Comparison of ENCODE assay signal across 8 mouse cellular contexts in genomic region chr3:108082251-108082875, GRCm38 (mm10). TPM values are rescaled to one million over a fixed set of nuclear protein-coding genes. Genes with fewer than 3 reads are reported as not detected.
DNase-seq lines count a peak whose midpoint lies in the region; ATAC-seq and TF ChIP-seq lines count a peak whose summit lies in the region.

No protein-coding gene starts in this region.

- peak overlapping the region; percentile 12 for H3K4me2 ChIP-seq in lung, embryonic 15.5 days
- H3K4me2 ChIP-seq in lung, postnatal 0 days (replicated peaks; ENCODE audit: low read depth, low read length) = no peak overlapping the region
- peak overlapping the region; percentile 83 for H3K4me2 ChIP-seq in liver, embryonic 11.5 days

- ATAC-seq in lung, embryonic 15.5 days (ENCODE audit: borderline replicate concordance, extremely low read depth, low FRiP score, low TSS enrichment) = no peak
- ATAC-seq in lung, postnatal 0 days = no peak
- no peak for ATAC-seq in liver, embryonic 11.5 days (replicated peaks; ENCODE audit: low FRiP score)

- no peaks in the 10 kb centered on the region for H3K9me3 ChIP-seq in lung, embryonic 15.5 days
- no peaks in the 10 kb centered on the region for H3K9me3 ChIP-seq in lung, postnatal 0 days (ENCODE audit: low read length)
- H3K9me3 ChIP-seq in liver, embryonic 11.5 days (ENCODE audit: control insufficient read depth, low read length) = no peaks in the 10 kb centered on the region

- DNase-seq in embryo, embryonic 10.5 days (ENCODE audit: low spot score) = peak; percentile 30
- no peak for DNase-seq in embryo, embryonic 9.5 days (ENCODE audit: extremely low spot score)
- no peak for DNase-seq in lung, postnatal 0 days (ENCODE audit: low spot score)
- no peak for DNase-seq in liver, embryonic 11.5 days (ENCODE audit: low spot score)
- peak; percentile 77 for DNase-seq in retina, postnatal 1 day
- no peak for DNase-seq in frontal cortex, postnatal 25 days (ENCODE audit: low spot score in 2 of 2)
- no peak for DNase-seq in natural killer cell, adult 2 months (ENCODE audit: low spot score in 2 of 2)

- H3K36me3 ChIP-seq in lung, embryonic 15.5 days = peaks cover 21% of the 10 kb centered on the region
- H3K36me3 ChIP-seq in lung, postnatal 0 days (ENCODE audit: insufficient read depth, low read length) = no peaks in the 10 kb centered on the region
- H3K36me3 ChIP-seq in liver, embryonic 11.5 days (ENCODE audit: control insufficient read depth, insufficient read depth, low read length) = peaks cover 32% of the 10 kb centered on the region

- 0 out of 2 replicates have a peak overlapping the region, but pooled peaks have one; percentile 8 for H3K9ac ChIP-seq in lung, embryonic 15.5 days
- H3K9ac ChIP-seq in lung, postnatal 0 days (replicated peaks; ENCODE audit: low read depth) = no peak overlapping the region
- H3K9ac ChIP-seq in liver, embryonic 11.5 days (ENCODE audit: low read depth, low read length) = peak overlapping the region; percentile 97

- 43% methylated on average over 1 of the region's 1 CpGs for WGBS in lung, embryonic 15.5 days
- WGBS in lung, postnatal 0 days = 45% methylated on average over 1 of the region's 1 CpGs
- WGBS in liver, embryonic 11.5 days = 67% methylated on average over 1 of the region's 1 CpGs

- H3K27me3 ChIP-seq in lung, embryonic 15.5 days = no peaks in the 10 kb centered on the region
- no peaks in the 10 kb centered on the region for H3K27me3 ChIP-seq in lung, postnatal 0 days (replicated peaks; ENCODE audit: insufficient read depth, low read length)
- H3K27me3 ChIP-seq in liver, embryonic 11.5 days (replicated peaks; ENCODE audit: control insufficient read depth, insufficient read depth, low read length) = no peaks in the 10 kb centered on the region

- H3K27ac ChIP-seq in lung, embryonic 15.5 days = peak overlapping the region; percentile 32; the same call in 1 of the 2 replicates
- no peak overlapping the region for H3K27ac ChIP-seq in lung, postnatal 0 days (ENCODE audit: low read length)
- H3K27ac ChIP-seq in liver, embryonic 11.5 days (ENCODE audit: low read depth, low read length) = peak overlapping the region; percentile 50; the same call in 1 of the 2 replicates

- TF ChIP-seq CTCF in lung, postnatal 0 days (IDR thresholded peaks at IDR 0.05) = no peak

- TF ChIP-seq EP300 in lung, postnatal 0 days (IDR thresholded peaks at IDR 0.05) = no peak

- H3K4me1 ChIP-seq in lung, embryonic 15.5 days = peaks cover 43% of the 10 kb centered on the region
- peaks cover 14% of the 10 kb centered on the region; the same call in 1 of the 2 replicates for H3K4me1 ChIP-seq in lung, postnatal 0 days (ENCODE audit: insufficient read depth, low read depth, low read length)
- peaks cover 38% of the 10 kb centered on the region for H3K4me1 ChIP-seq in liver, embryonic 11.5 days (replicated peaks; ENCODE audit: control insufficient read depth, insufficient read depth, low read length)

- H3K4me3 ChIP-seq in lung, embryonic 15.5 days = no peak overlapping the region
- no peak overlapping the region for H3K4me3 ChIP-seq in lung, postnatal 0 days (ENCODE audit: low read depth, low read length)
- peak overlapping the region; percentile 92 for H3K4me3 ChIP-seq in liver, embryonic 11.5 days (ENCODE audit: low read depth, low read length)

RNA-seq across cellular contexts. Expression of gene Ampd2, which starts 4.1 kb away (rescaled TPM):
- polyA plus RNA-seq in lung, embryonic 15.5 days (2015; fragmentation: Nextera tagmentation; extraction: Ambion mirVana) = 38.1 and 38.4 TPM in 2 replicates
- polyA plus RNA-seq in lung, postnatal 0 days (2015; fragmentation: Nextera tagmentation; extraction: Ambion mirVana) = 11.6 and 12.6 TPM in 2 replicates
- 119 and 123 TPM in 2 replicates for polyA plus RNA-seq in liver, embryonic 11.5 days (2014; fragmentation: Nextera tagmentation; extraction: Ambion mirVana)

RNA-seq across cellular contexts. Expression of gene Gnat2, which starts 10.2 kb away (rescaled TPM):
- 0.48 and 0.96 TPM in 2 replicates for polyA plus RNA-seq in lung, embryonic 15.5 days (2015; fragmentation: Nextera tagmentation; extraction: Ambion mirVana)
- polyA plus RNA-seq in lung, postnatal 0 days (2015; fragmentation: Nextera tagmentation; extraction: Ambion mirVana) = 0.33 and 0.45 TPM in 2 replicates
- polyA plus RNA-seq in liver, embryonic 11.5 days (2014; fragmentation: Nextera tagmentation; extraction: Ambion mirVana) = 4.2 and 5.4 TPM in 2 replicates

RNA-seq across cellular contexts. Expression of gene Gstm4, which starts 37.7 kb away (rescaled TPM):
- 16.7 TPM in 2 replicates for polyA plus RNA-seq in lung, embryonic 15.5 days (2015; fragmentation: Nextera tagmentation; extraction: Ambion mirVana)
- 11.2 and 13.4 TPM in 2 replicates for polyA plus RNA-seq in lung, postnatal 0 days (2015; fragmentation: Nextera tagmentation; extraction: Ambion mirVana)
- 21.2 and 22.8 TPM in 2 replicates for polyA plus RNA-seq in liver, embryonic 11.5 days (2014; fragmentation: Nextera tagmentation; extraction: Ambion mirVana)

Comparison
In these comparisons a context has a peak if more than half of its experiments do, and no peak if none do; other contexts are left out.
1. DNase-seq: peak in embryo, embryonic 10.5 days (single experiment) and retina, postnatal 1 day (single experiment); none in embryo, embryonic 9.5 days (single experiment), lung, postnatal 0 days (single experiment), liver, embryonic 11.5 days (single experiment), frontal cortex, postnatal 25 days (0 of 2) and natural killer cell, adult 2 months (0 of 2).